Mouse (Mus musculus): Measurements from ENCODE around the gene Hnf4a. TPM values are rescaled to one million over a fixed set of nuclear protein-coding genes. Genes with fewer than 3 reads are reported as not detected.
A peak's percentile ranks its signal among the peaks of the same experiment; 100 is the strongest.
"Not testable (repeated sequence)": the region's sequence is repeated elsewhere in the genome, so short reads cannot be mapped to it uniquely, and the experiment has no call there.

Gene Hnf4a
- polyA plus RNA-seq (2015; fragmentation: Nextera tagmentation; extraction: Ambion mirVana): 34.1 and 41.4 TPM in 2 replicates

DNA sequence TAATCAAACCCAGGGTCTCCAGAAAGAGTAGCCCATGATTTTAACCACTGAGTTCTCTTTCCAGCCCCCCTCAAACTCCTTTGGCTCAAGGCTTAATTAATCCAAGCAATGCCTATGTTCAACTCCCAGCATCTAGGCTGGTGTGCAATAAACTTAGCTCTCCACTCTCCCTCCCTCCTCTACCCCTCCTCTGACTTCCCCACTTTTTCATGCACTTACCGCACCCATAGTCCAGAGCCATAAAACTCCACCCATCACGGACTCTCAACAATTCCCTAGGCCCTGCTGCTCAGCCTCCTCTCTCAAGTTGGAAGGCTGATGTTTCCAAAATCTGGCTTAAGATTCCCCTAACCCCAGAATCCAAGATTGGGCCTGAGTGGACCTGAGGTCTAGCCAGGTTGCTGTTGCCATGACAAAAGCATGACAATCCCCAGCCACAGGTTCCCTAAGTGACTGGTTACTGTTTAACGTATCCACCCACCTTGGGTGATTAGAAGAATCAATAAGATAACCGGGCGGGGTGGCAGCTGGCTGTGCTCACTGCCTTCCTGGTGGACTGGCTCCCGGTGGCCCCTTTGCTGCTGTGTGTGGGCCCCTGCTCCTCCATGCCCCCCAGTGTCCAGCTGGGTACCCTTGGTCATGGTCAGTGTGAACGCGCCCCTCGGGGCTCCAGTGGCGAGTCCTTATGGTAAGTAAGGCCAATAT is at the start of gene Hnf4a:
Hnf4a (plus strand) TSS at position 509 of the 705 bp plus-strand sequence.
- Histone ChIP-seq H3K36me3 (ENCODE audit: control insufficient read depth, insufficient read depth, low read length) (no peaks in the 10 kb centered on the region), H3K27ac (ENCODE audit: low read length) (peak within 1 kb of the TSS; percentile 65), H3K4me3 (replicated peaks; ENCODE audit: low read length) (peak within 1 kb of the TSS; percentile 49), H3K9ac (ENCODE audit: low read length) (peak within 1 kb of the TSS; percentile 70), H3K4me1 (ENCODE audit: control insufficient read depth, insufficient read depth, low read length) (peaks cover 3% of the 10 kb centered on the region; the same call in 1 of the 2 replicates), H3K9me3 (replicated peaks; ENCODE audit: control insufficient read depth, low read length) (no peaks in the 10 kb centered on the region), H3K27me3 (ENCODE audit: control insufficient read depth, insufficient read depth, low read length) (no peaks in the 10 kb centered on the region), H3K4me2 (ENCODE audit: low read depth, low read length) (peak within 1 kb of the TSS; percentile 38)
- WGBS: 54% methylated on average over 10 of the region's 10 CpGs
- ATAC-seq (ENCODE audit: insufficient read depth, low FRiP score): peak; percentile 90

DNA sequence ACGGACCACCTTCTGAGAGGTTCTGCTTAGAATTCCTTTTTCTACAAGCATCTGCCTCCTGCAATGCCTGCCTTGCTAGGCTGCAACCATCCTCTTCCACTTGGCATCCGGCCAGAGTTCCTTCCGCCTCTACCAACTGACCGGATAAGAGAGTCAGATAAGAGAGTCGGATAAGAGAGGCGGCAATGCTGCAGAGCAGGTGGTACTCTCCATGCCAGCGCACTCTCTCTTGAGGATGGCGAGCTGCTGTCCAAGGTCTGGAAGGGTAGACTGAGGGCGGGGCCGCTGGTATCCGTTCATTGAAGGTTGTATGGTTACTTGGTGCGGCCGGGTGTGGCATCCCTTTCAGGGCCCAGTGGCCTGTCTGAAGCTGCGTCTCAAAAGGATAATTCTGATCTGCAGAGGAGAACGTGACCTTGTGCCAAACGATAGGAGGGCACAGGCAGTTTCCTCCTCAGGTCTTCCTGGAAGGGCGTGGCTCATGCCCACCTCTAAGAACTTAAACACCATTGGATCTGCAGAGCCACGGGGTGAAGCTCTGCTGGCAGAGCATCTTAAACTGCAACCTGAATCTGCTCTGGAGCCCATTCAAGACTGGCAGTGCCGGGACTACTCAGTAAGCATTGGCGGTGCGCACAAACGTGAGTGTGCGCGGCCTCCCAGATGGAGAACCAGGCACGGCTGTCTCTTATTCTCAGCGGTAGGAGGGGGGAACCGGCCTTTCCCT is 47.9 kb upstream of the Hnf4a start:
- no peak overlapping the region for H3K4me3 ChIP-seq (replicated peaks; ENCODE audit: low read length)
- H3K4me1 ChIP-seq (ENCODE audit: control insufficient read depth, insufficient read depth, low read length): 0 out of 2 replicates have a peak, but pooled peaks cover 2% of the 10 kb centered on the region
- H3K4me2 ChIP-seq (ENCODE audit: low read depth, low read length): no peak overlapping the region
- 0 out of 2 replicates have a peak, but pooled peaks have one; percentile 19 for ATAC-seq (ENCODE audit: insufficient read depth, low FRiP score)
- H3K9ac ChIP-seq (ENCODE audit: low read length): no peak overlapping the region
- H3K27ac ChIP-seq (ENCODE audit: low read length): no peak overlapping the region
- 48% methylated on average over 27 of the region's 27 CpGs for WGBS
- H3K9me3 ChIP-seq (replicated peaks; ENCODE audit: control insufficient read depth, low read length): no peaks in the 10 kb centered on the region
- H3K36me3 ChIP-seq (ENCODE audit: control insufficient read depth, insufficient read depth, low read length): no peaks in the 10 kb centered on the region
- peaks cover 8% of the 10 kb centered on the region for H3K27me3 ChIP-seq (ENCODE audit: control insufficient read depth, insufficient read depth, low read length)

DNA sequence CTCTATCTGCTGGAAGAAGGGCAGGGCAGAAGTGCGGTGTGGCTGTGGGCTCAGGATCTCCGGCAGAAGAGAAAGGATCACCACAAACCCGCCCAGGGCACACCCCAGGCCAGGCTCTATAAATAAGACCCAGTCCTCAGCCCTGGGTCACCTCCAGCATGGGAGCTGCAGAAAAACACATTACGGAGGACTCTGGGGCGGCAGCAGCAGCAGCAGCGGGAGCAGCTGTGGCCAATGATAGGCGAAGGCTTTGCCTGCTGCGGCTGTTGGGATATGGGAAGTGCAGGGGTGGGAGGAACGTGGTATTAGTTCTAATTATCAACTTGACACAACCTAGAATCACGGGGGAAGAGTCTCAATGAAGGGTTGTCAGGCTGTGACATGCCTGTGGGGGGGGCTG is 47.2 kb upstream of the Hnf4a start:
- Histone ChIP-seq H3K9me3 (replicated peaks; ENCODE audit: control insufficient read depth, low read length) (no peaks in the 10 kb centered on the region), H3K9ac (ENCODE audit: low read length) (no peak overlapping the region), H3K36me3 (ENCODE audit: control insufficient read depth, insufficient read depth, low read length) (no peaks in the 10 kb centered on the region), H3K4me1 (ENCODE audit: control insufficient read depth, insufficient read depth, low read length) (0 out of 2 replicates have a peak, but pooled peaks cover 2% of the 10 kb centered on the region), H3K27ac (ENCODE audit: low read length) (no peak overlapping the region), H3K4me2 (ENCODE audit: low read depth, low read length) (no peak overlapping the region), H3K4me3 (replicated peaks; ENCODE audit: low read length) (no peak overlapping the region), H3K27me3 (ENCODE audit: control insufficient read depth, insufficient read depth, low read length) (peaks cover 8% of the 10 kb centered on the region)
- ATAC-seq (ENCODE audit: insufficient read depth, low FRiP score): no peak; the same call in 1 of the 2 replicates
- 29% methylated on average over 10 of the region's 10 CpGs for WGBS

DNA sequence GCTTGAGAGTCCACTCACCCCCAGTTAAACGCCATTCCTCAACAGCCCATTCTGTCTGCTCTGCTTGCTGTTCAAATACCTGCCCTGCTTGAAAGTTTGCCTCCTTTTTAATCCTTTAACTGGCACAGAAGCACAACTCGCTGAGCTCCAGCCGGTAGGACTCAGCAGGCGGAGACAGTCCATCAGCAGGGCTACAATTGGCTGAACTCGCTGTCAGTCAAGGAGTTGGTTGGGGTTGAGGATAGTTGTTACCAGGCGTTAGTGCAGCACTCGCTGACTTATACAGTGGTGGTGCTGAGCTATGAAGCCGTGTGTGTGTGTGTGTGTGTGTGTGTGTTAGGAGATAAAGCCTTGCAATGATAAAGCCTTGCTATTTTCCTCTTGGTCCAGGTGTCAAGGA is 46.0 kb upstream of the Hnf4a start:
- Histone ChIP-seq H3K4me3 (replicated peaks; ENCODE audit: low read length) (no peak overlapping the region), H3K27ac (ENCODE audit: low read length) (no peak overlapping the region), H3K4me2 (ENCODE audit: low read depth, low read length) (no peak overlapping the region), H3K9ac (ENCODE audit: low read length) (no peak overlapping the region), H3K36me3 (ENCODE audit: control insufficient read depth, insufficient read depth, low read length) (no peaks in the 10 kb centered on the region; the same call in 1 of the 2 replicates), H3K4me1 (ENCODE audit: control insufficient read depth, insufficient read depth, low read length) (0 out of 2 replicates have a peak, but pooled peaks cover 2% of the 10 kb centered on the region), H3K9me3 (replicated peaks; ENCODE audit: control insufficient read depth, low read length) (no peaks in the 10 kb centered on the region), H3K27me3 (ENCODE audit: control insufficient read depth, insufficient read depth, low read length) (peaks cover 8% of the 10 kb centered on the region)
- WGBS: 82% methylated on average over 8 of the region's 8 CpGs
- no peak for ATAC-seq (ENCODE audit: insufficient read depth, low FRiP score)

DNA sequence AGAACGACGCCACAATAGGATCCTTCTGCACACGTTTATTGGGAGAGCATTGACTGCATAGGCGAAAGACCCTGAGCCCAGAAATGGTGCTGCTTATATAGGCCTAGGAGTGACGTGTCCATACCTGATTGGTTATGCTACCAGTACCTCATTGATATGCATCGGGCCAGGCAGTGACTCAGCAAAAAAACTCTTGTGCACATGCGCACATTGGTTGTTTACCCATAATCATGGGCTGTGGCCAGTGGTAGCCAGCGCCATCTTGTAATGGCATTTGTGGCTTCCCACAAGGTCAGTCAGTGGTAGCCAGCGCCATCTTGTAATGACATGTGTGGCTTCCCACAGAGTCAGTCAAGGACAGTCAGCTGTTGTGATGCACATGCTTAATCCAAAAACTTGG is 45.3 kb upstream of the Hnf4a start:
- WGBS: 92% methylated on average over 9 of the region's 9 CpGs
- ATAC-seq (ENCODE audit: insufficient read depth, low FRiP score); H3K4me3 ChIP-seq (replicated peaks; ENCODE audit: low read length); H3K9me3 ChIP-seq (replicated peaks; ENCODE audit: control insufficient read depth, low read length); H3K36me3 ChIP-seq (ENCODE audit: control insufficient read depth, insufficient read depth, low read length); H3K9ac ChIP-seq (ENCODE audit: low read length); H3K27ac ChIP-seq (ENCODE audit: low read length); H3K27me3 ChIP-seq (ENCODE audit: control insufficient read depth, insufficient read depth, low read length); H3K4me2 ChIP-seq (ENCODE audit: low read depth, low read length); H3K4me1 ChIP-seq (ENCODE audit: control insufficient read depth, insufficient read depth, low read length): not testable (repeated sequence)

DNA sequence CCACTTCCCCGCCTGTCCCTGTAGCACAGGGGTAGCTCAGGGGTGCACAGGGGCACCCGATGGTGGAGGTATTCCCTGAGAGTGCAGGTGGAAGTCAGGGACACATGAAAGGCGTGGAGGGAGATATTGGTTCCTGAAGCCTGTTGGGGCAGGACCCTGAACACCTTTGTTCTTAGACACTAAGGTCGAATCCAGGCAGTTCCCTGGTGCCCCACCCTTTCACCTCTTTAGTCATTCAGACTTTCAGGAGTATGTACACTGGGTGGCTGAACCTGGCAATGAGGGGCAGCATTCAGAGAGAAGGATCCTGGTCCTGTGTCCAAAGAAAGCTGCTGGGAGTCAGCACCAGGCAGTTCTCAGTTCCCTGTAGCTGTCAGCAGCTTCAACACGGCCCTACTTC is 44.2 kb upstream of the Hnf4a start:
- Histone ChIP-seq H3K27me3 (ENCODE audit: control insufficient read depth, insufficient read depth, low read length) (peaks cover 8% of the 10 kb centered on the region), H3K4me2 (ENCODE audit: low read depth, low read length) (no peak overlapping the region), H3K9me3 (replicated peaks; ENCODE audit: control insufficient read depth, low read length) (no peaks in the 10 kb centered on the region), H3K36me3 (ENCODE audit: control insufficient read depth, insufficient read depth, low read length) (no peaks in the 10 kb centered on the region; the same call in 1 of the 2 replicates), H3K4me3 (replicated peaks; ENCODE audit: low read length) (no peak overlapping the region), H3K9ac (ENCODE audit: low read length) (no peak overlapping the region), H3K27ac (ENCODE audit: low read length) (no peak overlapping the region), H3K4me1 (ENCODE audit: control insufficient read depth, insufficient read depth, low read length) (0 out of 2 replicates have a peak, but pooled peaks cover 6% of the 10 kb centered on the region)
- ATAC-seq (ENCODE audit: insufficient read depth, low FRiP score): no peak
- WGBS: 55% methylated on average over 5 of the region's 5 CpGs

DNA sequence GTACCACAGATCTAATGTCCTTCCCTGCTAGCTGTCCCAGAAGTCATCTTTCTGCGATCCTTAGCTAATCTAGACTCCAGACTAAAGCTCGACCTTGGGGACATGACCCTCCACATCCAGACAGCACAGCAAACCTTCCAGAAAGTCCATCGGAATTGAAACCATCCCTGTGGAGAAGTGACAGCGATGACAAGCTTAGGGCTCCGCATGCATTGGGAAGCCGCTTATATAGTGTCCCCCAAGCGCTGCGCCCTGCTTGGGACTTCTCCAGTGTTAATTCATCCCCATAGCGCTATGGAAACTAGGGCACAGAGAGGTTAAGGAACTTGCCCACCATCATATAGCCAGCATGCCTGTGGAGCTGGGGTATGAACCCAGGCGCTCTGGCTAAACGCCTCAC is 43.8 kb upstream of the Hnf4a start:
- 69% methylated on average over 11 of the region's 11 CpGs for WGBS
- H3K9ac ChIP-seq (ENCODE audit: low read length): no peak overlapping the region
- H3K9me3 ChIP-seq (replicated peaks; ENCODE audit: control insufficient read depth, low read length): no peaks in the 10 kb centered on the region
- no peak overlapping the region for H3K4me3 ChIP-seq (replicated peaks; ENCODE audit: low read length)
- no peak overlapping the region for H3K4me2 ChIP-seq (ENCODE audit: low read depth, low read length)
- H3K36me3 ChIP-seq (ENCODE audit: control insufficient read depth, insufficient read depth, low read length): no peaks in the 10 kb centered on the region; the same call in 1 of the 2 replicates
- H3K27me3 ChIP-seq (ENCODE audit: control insufficient read depth, insufficient read depth, low read length): peaks cover 8% of the 10 kb centered on the region
- H3K27ac ChIP-seq (ENCODE audit: low read length): no peak overlapping the region
- no peak for ATAC-seq (ENCODE audit: insufficient read depth, low FRiP score)
- H3K4me1 ChIP-seq (ENCODE audit: control insufficient read depth, insufficient read depth, low read length): 0 out of 2 replicates have a peak, but pooled peaks cover 6% of the 10 kb centered on the region

DNA sequence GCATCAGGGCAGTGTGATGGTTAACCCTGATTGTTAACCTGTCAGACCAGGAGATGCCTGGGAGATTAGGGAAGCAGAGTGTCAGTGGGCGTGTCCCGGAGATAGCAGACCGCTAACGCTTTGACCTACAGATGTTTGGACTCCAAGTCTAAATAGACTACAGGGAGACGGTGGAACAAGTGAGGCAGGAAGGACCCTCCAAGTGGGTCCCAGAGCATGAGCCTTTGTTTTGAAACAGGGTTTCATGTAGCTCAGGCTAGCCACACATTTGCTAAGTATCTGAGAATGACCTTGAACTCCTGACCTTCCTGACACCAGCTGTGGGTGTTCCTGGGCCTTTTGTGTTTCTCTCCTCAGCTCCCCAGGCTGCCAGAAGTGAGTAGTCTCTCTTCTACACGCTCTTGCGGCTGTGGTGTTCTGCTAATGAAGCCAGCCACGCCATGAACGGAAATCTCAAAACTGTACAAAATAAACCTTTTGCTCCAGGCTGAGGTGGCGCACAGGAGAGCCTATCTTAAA is 43.3 kb upstream of the Hnf4a start:
- WGBS: 51% methylated on average over 10 of the region's 10 CpGs
- Histone ChIP-seq H3K4me2 (ENCODE audit: low read depth, low read length) (no peak overlapping the region), H3K9ac (ENCODE audit: low read length) (no peak overlapping the region), H3K4me3 (replicated peaks; ENCODE audit: low read length) (no peak overlapping the region), H3K36me3 (ENCODE audit: control insufficient read depth, insufficient read depth, low read length) (no peaks in the 10 kb centered on the region; the same call in 1 of the 2 replicates), H3K4me1 (ENCODE audit: control insufficient read depth, insufficient read depth, low read length) (0 out of 2 replicates have a peak, but pooled peaks cover 6% of the 10 kb centered on the region), H3K27me3 (ENCODE audit: control insufficient read depth, insufficient read depth, low read length) (peaks cover 8% of the 10 kb centered on the region), H3K27ac (ENCODE audit: low read length) (no peak overlapping the region), H3K9me3 (replicated peaks; ENCODE audit: control insufficient read depth, low read length) (no peaks in the 10 kb centered on the region)
- no peak for ATAC-seq (ENCODE audit: insufficient read depth, low FRiP score)

DNA sequence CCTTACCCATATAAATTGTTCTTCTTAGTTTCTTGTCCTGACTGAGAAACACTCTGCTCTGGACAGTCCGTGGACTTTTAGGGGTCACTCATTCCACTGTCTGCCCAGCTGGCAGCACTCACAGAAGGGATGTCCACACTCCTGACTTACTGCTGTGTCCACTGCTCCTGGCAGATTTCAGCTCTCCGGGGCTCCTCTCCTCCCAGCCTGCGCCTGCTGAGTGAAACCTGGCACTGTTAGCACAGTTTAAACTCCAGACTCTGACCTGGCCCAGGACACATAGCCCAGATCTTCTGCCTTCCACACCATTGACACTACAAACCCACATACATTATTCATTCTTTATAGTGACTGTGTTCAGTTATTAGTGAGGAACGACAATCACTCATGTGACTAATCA is 42.6 kb upstream of the Hnf4a start:
- peaks cover 2% of the 10 kb centered on the region; the same call in 1 of the 2 replicates for H3K27me3 ChIP-seq (ENCODE audit: control insufficient read depth, insufficient read depth, low read length)
- ATAC-seq (ENCODE audit: insufficient read depth, low FRiP score): no peak
- H3K9ac ChIP-seq (ENCODE audit: low read length): no peak overlapping the region
- H3K27ac ChIP-seq (ENCODE audit: low read length): no peak overlapping the region
- H3K36me3 ChIP-seq (ENCODE audit: control insufficient read depth, insufficient read depth, low read length): peaks cover 4% of the 10 kb centered on the region; the same call in 1 of the 2 replicates
- H3K4me2 ChIP-seq (ENCODE audit: low read depth, low read length): no peak overlapping the region
- no peak overlapping the region for H3K4me3 ChIP-seq (replicated peaks; ENCODE audit: low read length)
- H3K9me3 ChIP-seq (replicated peaks; ENCODE audit: control insufficient read depth, low read length): no peaks in the 10 kb centered on the region
- 63% methylated on average over 4 of the region's 4 CpGs for WGBS
- 0 out of 2 replicates have a peak, but pooled peaks cover 4% of the 10 kb centered on the region for H3K4me1 ChIP-seq (ENCODE audit: control insufficient read depth, insufficient read depth, low read length)

Measured in stomach, embryonic 16.5 days (tissue).